Comparison of ENCODE assay signal across 17 mouse cellular contexts in genomic region chr2:94479903-94480595, GRCm38 (mm10). TPM values are rescaled to one million over a fixed set of nuclear protein-coding genes. Genes with fewer than 3 reads are reported as not detected.
DNase-seq lines count a peak whose midpoint lies in the region; ATAC-seq and TF ChIP-seq lines count a peak whose summit lies in the region.
"Had no signal": no experiment of that assay in that cellular context is flagged by ENCODE, and none has a peak within 500 bp of the region (broad histone marks: within the 10 kb centered on the region; RNA-seq: fewer than 3 reads in every experiment).

No protein-coding gene starts in this region.

- 76% methylated on average over 20 of the region's 20 CpGs for WGBS in intestine, postnatal 0 days

- H3K36me3 ChIP-seq in intestine, postnatal 0 days (ENCODE audit: control insufficient read depth, insufficient read depth) = no peaks in the 10 kb centered on the region
- H3K36me3 ChIP-seq: embryonic facial prominence, embryonic 10.5 days; hindbrain, embryonic 15.5 days; limb, embryonic 13.5 days had no signal

- ATAC-seq in intestine, postnatal 0 days = no peak

- no peak for TF ChIP-seq CTCF in intestine, postnatal 0 days (IDR thresholded peaks at IDR 0.05; ENCODE audit: low read depth)

- no peaks in the 10 kb centered on the region for H3K27me3 ChIP-seq in intestine, postnatal 0 days (replicated peaks; ENCODE audit: control insufficient read depth, insufficient read depth, low read length)
- H3K27me3 ChIP-seq: hindbrain, embryonic 15.5 days; limb, embryonic 13.5 days had no signal

- DNase-seq in frontal cortex, postnatal 36 days (ENCODE audit: low spot score in 2 of 2) = peak; percentile 17 to 57
- DNase-seq in frontal cortex, postnatal 25 days (ENCODE audit: low spot score in 2 of 2) = no peak
- peak; percentile 17 for DNase-seq in right cerebral cortex, adult 18-20 months
- no peak for DNase-seq in right cerebral cortex, postnatal 25 days
- peak; percentile 94 to 97 for DNase-seq in cerebellum, postnatal 14 days
- peak; percentile 31 for DNase-seq in right cerebral cortex, postnatal 14 days
- DNase-seq in ovary, postnatal 14 days (ENCODE audit: low spot score) = no peak
- DNase-seq: adrenal gland, adult 2 months; B cell, adult 2 months; heart, adult 18-20 months; kidney, adult 8-10 months; lung, adult 18-20 months; thymus, postnatal 14 days had no signal

- no peak overlapping the region for H3K4me3 ChIP-seq in intestine, postnatal 0 days (ENCODE audit: low read depth, low read length)
- H3K4me3 ChIP-seq: embryonic facial prominence, embryonic 10.5 days; hindbrain, embryonic 15.5 days; limb, embryonic 13.5 days had no signal

- H3K4me1 ChIP-seq in intestine, postnatal 0 days (replicated peaks; ENCODE audit: control insufficient read depth, insufficient read depth, low read length) = no peaks in the 10 kb centered on the region

- H3K9ac ChIP-seq in intestine, postnatal 0 days (ENCODE audit: low read depth, low read length) = no peak overlapping the region
- H3K9ac ChIP-seq: hindbrain, embryonic 15.5 days; limb, embryonic 13.5 days had no signal

- H3K4me2 ChIP-seq in intestine, postnatal 0 days (replicated peaks; ENCODE audit: low read depth) = no peak overlapping the region
- H3K4me2 ChIP-seq: hindbrain, embryonic 15.5 days; limb, embryonic 13.5 days had no signal

- no peaks in the 10 kb centered on the region for H3K9me3 ChIP-seq in intestine, postnatal 0 days (ENCODE audit: control insufficient read depth)
- H3K9me3 ChIP-seq: embryonic facial prominence, embryonic 10.5 days; hindbrain, embryonic 15.5 days; limb, embryonic 13.5 days had no signal

- H3K27ac ChIP-seq in intestine, postnatal 0 days (ENCODE audit: low read depth, low read length) = no peak overlapping the region
- H3K27ac ChIP-seq: embryonic facial prominence, embryonic 10.5 days; hindbrain, embryonic 15.5 days; limb, embryonic 13.5 days had no signal

RNA-seq across cellular contexts. Expression of gene Api5, which starts 42.1 kb away (rescaled TPM):
- 47.6 and 48.8 TPM in 2 replicates for polyA plus RNA-seq in intestine, postnatal 0 days (2015; fragmentation: Nextera tagmentation; extraction: Ambion mirVana)

Comparison
In these comparisons a context has a peak if more than half of its experiments do, and no peak if none do; other contexts are left out.
1. DNase-seq: peak in frontal cortex, postnatal 36 days (2 of 2), right cerebral cortex, adult 18-20 months (single experiment), cerebellum, postnatal 14 days (2 of 2) and right cerebral cortex, postnatal 14 days (single experiment); none in frontal cortex, postnatal 25 days (0 of 2), right cerebral cortex, postnatal 25 days (single experiment) and ovary, postnatal 14 days (single experiment).